Mouse (Mus musculus) E14TG2a.4 (cell line): ENCODE measurements around the gene Rdh11.

Experiments used
- CTCF ChIP-seq: conservative IDR thresholded peaks from 2 replicates; pipeline ENCODE4 v1.5.1; 2014; ENCODE audit warnings: low read length
- NANOG ChIP-seq: IDR thresholded peaks from 2 replicates; pipeline ENCODE4 v1.6.1; 2014; ENCODE audit warnings: borderline replicate concordance, low read length, mixed read lengths
- POU5F1 ChIP-seq: IDR thresholded peaks from 2 replicates; pipeline ENCODE4 v1.6.1; 2014; ENCODE audit warnings: low read length, borderline replicate concordance

- no peak for TF ChIP-seq CTCF
- TF ChIP-seq NANOG: no peak
- TF ChIP-seq POU5F1: no peak
Measured at GRCm38 (mm10) chr12:79192193-79192592, at the start of gene Rdh11.
